Mouse (Mus musculus) c-Kit-positive CD71-negative TER-119-negative erythroid progenitor cells, embryonic 14.5 days (primary cell): ENCODE data around the gene Sox18.

Source experiments
- DNase-seq: peaks from one replicate; pipeline ENCODE4 v3.0.0-alpha.2; 2013; ENCODE audit warnings: low read depth

Sox18 gene

DNA sequence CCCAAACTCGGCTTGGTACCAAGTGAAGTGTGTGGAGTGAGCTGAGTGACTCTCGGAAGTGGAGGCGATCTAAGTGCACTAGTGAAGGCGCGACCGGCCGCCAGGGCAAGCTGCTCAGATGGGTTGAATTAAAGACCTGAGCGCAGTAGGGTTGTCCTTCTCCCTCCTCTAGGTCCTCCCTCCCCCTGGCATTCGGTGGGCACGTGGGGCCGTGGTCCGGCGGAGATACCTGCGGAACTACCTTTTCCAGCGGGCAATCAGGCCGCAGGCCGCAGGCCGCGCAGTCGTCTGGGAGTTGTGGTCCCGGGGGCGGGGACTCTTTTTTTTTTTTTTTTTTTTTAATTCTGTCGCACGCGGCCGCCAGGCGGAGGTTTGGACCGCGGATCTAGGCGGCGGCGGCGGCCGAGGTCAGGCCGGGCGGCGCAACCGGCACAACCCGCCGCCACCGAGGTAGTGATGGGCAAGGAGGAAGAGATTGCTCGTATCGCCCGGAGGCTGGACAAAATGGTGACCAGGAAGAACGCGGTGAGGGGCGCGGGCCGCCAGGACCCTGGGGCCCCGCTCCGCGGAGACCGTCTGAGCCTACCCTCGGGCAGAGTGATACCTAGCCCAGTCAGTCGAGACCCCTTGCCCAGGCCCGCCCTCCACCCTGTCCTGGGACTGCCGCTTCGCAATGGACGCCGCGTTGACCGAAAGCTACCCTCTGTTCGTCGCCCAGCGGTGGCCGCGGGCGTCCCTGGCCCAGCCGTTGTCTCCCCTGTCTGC, 8.7 kb upstream of the Sox18 start, which contains the start of gene Tcea2:
Gene Tcea2, plus strand, starts transcription at position 360 of the 765 bp plus-strand sequence.
- no peak for DNase-seq

DNA sequence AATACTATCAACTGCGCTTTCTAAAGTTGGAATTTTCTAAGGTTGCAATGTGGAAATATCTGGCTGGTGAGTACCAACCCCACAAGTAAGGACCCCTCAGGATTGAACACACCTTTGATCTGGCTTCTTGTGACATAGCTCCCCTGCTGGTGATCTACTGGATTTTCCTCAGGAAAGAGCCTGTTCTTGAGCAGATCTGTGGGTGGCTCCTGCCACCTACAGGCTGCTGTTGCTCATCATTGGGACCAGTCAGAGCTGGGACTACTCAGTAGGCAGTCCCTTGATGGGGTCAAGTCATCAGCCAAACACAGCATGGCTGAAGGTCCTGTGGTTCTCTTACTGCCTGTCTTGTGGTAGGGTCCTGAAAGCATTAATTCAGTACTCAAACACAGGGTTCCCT, 7.3 kb upstream of the Sox18 start:
- peak; percentile 77 for DNase-seq

GRCm38 (mm10) chr2:181677755-181678098, 6.3 kb upstream of the Sox18 start:
- DNase-seq: no peak

DNA sequence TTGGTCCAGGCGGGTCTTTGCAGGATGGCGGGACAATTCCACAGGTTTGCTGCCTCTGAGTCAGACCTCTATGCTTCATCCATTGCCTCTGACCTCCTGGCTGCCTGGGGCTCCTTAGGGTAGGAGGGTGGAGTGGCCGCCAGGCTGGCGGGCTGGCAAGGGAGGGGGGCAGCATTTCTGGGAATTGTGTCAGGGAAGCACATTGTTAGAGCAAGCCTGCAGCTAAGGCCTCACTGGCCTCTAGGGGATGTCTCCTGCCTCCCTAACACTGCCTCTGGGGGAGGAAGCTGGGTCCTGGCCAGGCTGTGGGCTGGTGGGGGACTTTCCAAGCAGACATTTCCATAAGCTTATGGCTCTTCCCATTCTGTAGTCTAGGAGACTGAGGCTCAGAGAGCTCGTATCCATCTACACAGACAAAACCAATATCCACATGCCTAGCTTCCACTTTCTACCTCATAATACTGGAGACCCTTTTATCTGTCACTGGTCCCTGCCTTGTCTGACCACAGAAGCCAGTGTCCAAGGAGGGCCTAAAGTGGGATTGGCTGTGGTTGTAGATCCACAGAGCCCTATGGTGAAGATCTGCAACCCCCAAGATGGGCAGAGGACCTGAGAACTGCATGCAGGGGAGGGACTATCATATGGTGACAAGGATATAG, 5.8 kb upstream of the Sox18 start:
- DNase-seq: no peak

- no peak for DNase-seq
These were observed 5.0 kb upstream of the Sox18 start for GRCm38 (mm10) chr2:181676424-181676823.

GRCm38 (mm10) chr2:181675454-181675853, 4.0 kb upstream of the Sox18 start:
- DNase-seq: no peak

GRCm38 (mm10) chr2:181674934-181675333, 3.5 kb upstream of the Sox18 start:
- DNase-seq: no peak

- DNase-seq: no peak
These were observed 2.1 kb upstream of the Sox18 start for GRCm38 (mm10) chr2:181673501-181673900.

GRCm38 (mm10) chr2:181671984-181672383, 544 bp upstream of the Sox18 start:
- DNase-seq: no peak

DNA sequence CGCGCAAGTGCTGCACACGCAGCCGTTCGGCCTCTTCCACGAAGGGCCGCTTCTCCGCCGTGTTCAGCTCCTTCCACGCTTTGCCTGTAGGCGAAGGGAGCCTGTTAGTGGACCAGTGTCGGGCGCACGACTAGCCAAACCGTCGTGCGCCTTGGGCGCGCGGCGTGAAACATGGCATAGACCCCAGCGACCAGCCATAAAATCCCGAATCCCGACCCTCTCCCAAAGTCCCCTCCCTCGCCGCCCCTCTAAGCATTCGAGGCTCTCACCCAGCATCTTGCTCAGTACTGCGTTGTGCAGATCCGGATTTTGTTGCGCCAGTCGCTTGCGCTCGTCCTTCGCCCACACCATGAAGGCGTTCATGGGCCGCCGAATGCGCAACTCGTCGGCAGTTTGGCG, 528 bp downstream of the Sox18 start:
- DNase-seq: no peak

- DNase-seq: no peak
These were observed 1.0 kb downstream of the Sox18 start for GRCm38 (mm10) chr2:181670285-181670912.

DNA sequence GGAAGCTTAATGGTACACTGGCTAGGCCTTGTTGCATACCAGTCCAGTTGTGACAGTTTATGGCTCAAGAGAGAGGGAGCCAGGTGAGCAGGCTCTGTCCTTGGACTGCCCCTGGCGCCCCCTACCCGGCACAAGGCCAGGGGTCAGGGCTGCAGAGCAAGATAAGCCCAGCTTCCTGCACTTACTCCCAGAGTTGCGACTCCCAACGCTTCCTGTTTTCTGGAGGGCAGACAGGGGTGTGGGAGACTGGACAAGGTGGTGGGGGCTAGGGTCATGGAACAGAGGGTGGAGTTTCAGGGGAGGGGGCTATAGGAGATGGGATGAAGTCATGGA, 8.2 kb downstream of the Sox18 start:
- no peak for DNase-seq

DNA sequence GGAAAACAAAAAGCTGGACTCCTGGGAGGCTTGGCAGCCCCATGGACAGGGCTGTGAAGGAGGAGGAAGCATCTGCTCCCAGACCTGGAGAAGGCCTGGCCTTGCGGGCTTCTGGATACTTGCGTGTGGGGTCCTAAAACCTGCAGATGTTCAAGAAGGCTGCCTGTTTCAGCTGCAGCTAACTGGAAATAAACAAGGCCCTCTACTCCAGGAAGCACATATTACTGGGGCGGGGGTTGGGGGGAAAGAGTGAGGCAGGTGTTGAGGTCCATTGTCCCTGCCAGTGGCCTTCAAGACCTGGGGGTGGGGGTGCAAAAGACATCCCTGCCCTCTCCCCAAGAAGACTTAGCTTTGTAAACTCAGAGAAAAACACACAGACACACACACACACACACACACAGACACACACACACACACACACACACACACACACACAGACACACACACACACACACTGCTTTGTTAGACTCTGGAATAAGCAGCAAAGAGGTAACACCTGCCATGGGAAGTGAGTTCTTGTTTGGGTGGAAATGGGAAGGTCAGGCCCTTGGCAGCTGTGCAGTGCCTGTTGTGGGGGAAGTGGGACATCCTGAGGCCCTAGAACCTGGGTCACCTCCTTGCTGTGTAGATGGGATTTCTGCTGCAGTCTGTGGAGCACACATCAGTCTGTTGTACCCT, 8.7 kb downstream of the Sox18 start:
- no peak for DNase-seq

DNA sequence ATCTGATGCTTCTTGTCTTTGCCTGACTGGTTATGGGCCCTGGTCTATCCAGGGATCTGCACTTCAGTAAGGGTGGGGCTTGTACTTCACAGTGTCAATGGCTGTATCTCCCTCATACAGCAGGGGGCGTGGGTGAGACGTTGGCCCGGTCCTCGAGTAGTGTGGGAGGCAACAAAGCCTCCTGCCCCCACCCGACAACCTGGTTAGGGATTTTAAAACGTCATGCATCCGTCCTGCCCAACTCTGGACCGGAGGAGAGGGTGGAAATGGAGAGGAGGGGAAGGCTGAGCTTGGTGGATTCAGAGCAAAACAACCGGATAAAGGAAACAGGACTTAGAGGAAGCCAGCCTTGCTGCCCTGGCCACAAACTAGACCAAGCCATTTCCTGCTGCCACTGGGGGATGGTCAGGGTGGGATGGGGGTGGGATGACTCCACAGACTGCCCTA, 11.8 kb downstream of the Sox18 start:
- peak; percentile 83 for DNase-seq

- DNase-seq: peak; percentile 66
These were observed 12.4 kb downstream of the Sox18 start for GRCm38 (mm10) chr2:181658930-181659555.

GRCm38 (mm10) chr2:181658528-181658927, 12.9 kb downstream of the Sox18 start:
- no peak for DNase-seq

GRCm38 (mm10) chr2:181657441-181657840, 14.0 kb downstream of the Sox18 start:
- DNase-seq: no peak

GRCm38 (mm10) chr2:181656734-181657133, 14.7 kb downstream of the Sox18 start, which contains the start of gene Gm29797:
Gm29797 (plus strand) TSS chr2:181657034.
- no peak for DNase-seq

DNA sequence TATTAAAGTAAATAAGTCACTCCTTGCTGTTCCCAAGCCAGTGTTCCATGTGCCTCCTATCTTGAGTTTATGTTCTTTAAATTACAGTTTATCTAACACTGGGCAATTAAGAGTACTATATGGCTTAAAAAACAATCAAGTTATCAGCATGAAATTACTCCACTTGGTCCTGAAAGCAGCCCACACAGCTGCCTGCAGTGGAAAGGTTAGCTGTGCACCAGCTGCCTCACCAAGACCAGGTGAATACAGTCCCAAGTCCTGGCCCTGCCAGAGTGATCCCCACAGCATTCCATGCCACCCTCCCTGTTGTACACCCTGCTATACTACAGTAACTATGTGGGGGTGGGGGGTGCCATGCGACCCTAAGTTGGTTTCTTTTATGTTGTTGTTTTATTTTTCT, 17.9 kb downstream of the Sox18 start:
- no peak for DNase-seq

GRCm38 (mm10) chr2:181653065-181653464, 18.4 kb downstream of the Sox18 start:
- DNase-seq: no peak

DNA sequence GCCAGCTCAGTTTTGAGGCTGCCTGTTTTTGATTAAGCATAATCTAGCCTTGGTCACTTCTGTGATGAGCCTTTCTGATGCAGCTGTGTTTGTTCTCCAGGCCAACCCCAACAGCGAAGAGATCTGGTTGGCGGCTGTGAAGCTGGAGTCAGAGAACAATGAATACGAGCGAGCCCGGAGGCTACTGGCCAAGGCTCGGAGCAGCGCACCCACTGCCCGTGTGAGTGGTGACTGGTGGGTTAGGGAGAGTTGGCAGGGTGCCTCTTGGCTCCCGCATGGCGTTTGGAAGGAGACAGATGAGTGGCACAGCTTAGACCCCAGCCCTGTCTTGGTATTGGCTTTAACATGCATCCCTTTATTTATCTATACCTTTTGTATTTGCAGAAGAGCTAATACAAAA, 22.5 kb downstream of the Sox18 start:
- DNase-seq: no peak
